Mouse (Mus musculus) frontal cortex, postnatal 10 days (tissue): ENCODE results near the gene Hhatl.

ENCODE experiments used
- DNase-seq, 2 experiments: peaks; one replicate each; pipeline ENCODE4 v3.0.0; 2022; ENCODE audit warnings: low spot score in 2 of 2, mixed read lengths in 1 of 2

Gene Hhatl

GRCm38 (mm10) chr9:121759091-121760081 is 32.9 kb downstream of the Hhatl start, which contains the start of gene Zfp651:
Gene Zfp651, plus strand, starts transcription at chr9:121759330.
- DNase-seq, result peak in 1 of 2 experiments; percentile 78

GRCm38 (mm10) chr9:121757835-121758814 is 34.2 kb downstream of the Hhatl start:
- no peak for DNase-seq

GRCm38 (mm10) chr9:121757432-121757831 is 34.9 kb downstream of the Hhatl start:
- DNase-seq, result no peak

GRCm38 (mm10) chr9:121756785-121757184 is 35.5 kb downstream of the Hhatl start:
- no peak for DNase-seq

- DNase-seq, result no peak
These were observed 37.7 kb downstream of the Hhatl start for GRCm38 (mm10) chr9:121754624-121755023.

GRCm38 (mm10) chr9:121752774-121753173 is 39.5 kb downstream of the Hhatl start:
- DNase-seq, result no peak

- no peak for DNase-seq
These were observed 48.3 kb downstream of the Hhatl start for GRCm38 (mm10) chr9:121744051-121744450.

- DNase-seq, result no peak
These were observed 51.1 kb downstream of the Hhatl start for GRCm38 (mm10) chr9:121741168-121741567.

- no peak for DNase-seq
These were observed 51.8 kb downstream of the Hhatl start for GRCm38 (mm10) chr9:121740490-121740889.
